Mouse (Mus musculus): ENCODE measurements at regions not wholly inside any gene's neighbourhood (a gene's known extent, or its start where the extent isn't known, plus 50 kb on each side); places are given as distances from the start of the nearest gene placed in this dataset.

GRCm38 (mm10) chr14:72841753-72842152, 131.9 kb upstream of the Fndc3a start:
- no peak for TF ChIP-seq CTCF (IDR thresholded peaks at IDR 0.05; ENCODE audit: control insufficient read depth, insufficient read depth, insufficient replicate concordance, low read depth, low read length)
- no peak for TF ChIP-seq POLR2A (IDR thresholded peaks at IDR 0.05; ENCODE audit: control insufficient read depth, low read depth, low read length)
